Mouse (Mus musculus) hindbrain, embryonic 12.5 days (tissue): ENCODE data around the gene Stoml2. TPM values are rescaled to one million over a fixed set of nuclear protein-coding genes. Genes with fewer than 3 reads are reported as not detected.

Experiments used
- ATAC-seq: fragments of 200-750 bp; cut with Nextera tagmentation; 2 replicates; pipeline ENCODE4 v1.8.0; 2017; ENCODE audit warnings: moderate TSS enrichment; ENCODE audit not compliant: low FRiP score
- H3K27ac ChIP-seq: fragments of 300-500 bp; sonication (generic); 2 replicates; pipeline ENCODE4 v1.5.1; 2016; ENCODE audit warnings: mild to moderate bottlenecking
- H3K27me3 ChIP-seq: fragments of 300-500 bp; sonication (generic); 2 replicates; pipeline ENCODE4 v1.6.1; 2016; ENCODE audit warnings: mild to moderate bottlenecking
- H3K36me3 ChIP-seq: fragments of 300-500 bp; sonication (generic); 2 replicates; pipeline ENCODE4 v1.6.1; 2016; ENCODE audit warnings: mild to moderate bottlenecking
- H3K4me1 ChIP-seq: fragments of 300-500 bp; sonication (generic); 2 replicates; pipeline ENCODE4 v1.6.1; 2016
- H3K4me2 ChIP-seq: fragments of 300-500 bp; sonication (generic); replicated peaks from 2 replicates; pipeline ENCODE4 v1.6.1; 2016; ENCODE audit warnings: mild to moderate bottlenecking
- H3K4me3 ChIP-seq: fragments of 300-500 bp; sonication (generic); 2 replicates; pipeline ENCODE4 v1.5.1; 2016; ENCODE audit warnings: mild to moderate bottlenecking
- H3K9ac ChIP-seq: fragments of 300-500 bp; sonication (generic); 2 replicates; pipeline ENCODE4 v1.6.1; 2016; ENCODE audit warnings: mild to moderate bottlenecking, moderate library complexity
- H3K9me3 ChIP-seq: fragments of 300-500 bp; sonication (generic); replicated peaks from 2 replicates; pipeline ENCODE4 v1.6.1; 2016; ENCODE audit warnings: mild to moderate bottlenecking
- WGBS: fragments of 180-500 bp; shearing (Covaris S2); methylation state at CpG from one replicate; pipeline ENCODE4 v1.1.7; 2016; 5-methylcytosine and 5-hydroxymethylcytosine counted together
- polyA plus RNA-seq: library from polyadenylated mRNA; unstranded; fragments of >200 nt; fragmentation: Nextera tagmentation; extraction: Ambion mirVana; gene quantifications from 2 replicates; pipeline ENCODE4 v1.2.1, GENCODE M21; 2016

Stoml2 gene
- polyA plus RNA-seq, 1 experiment from 2014 or later: 249 TPM

DNA sequence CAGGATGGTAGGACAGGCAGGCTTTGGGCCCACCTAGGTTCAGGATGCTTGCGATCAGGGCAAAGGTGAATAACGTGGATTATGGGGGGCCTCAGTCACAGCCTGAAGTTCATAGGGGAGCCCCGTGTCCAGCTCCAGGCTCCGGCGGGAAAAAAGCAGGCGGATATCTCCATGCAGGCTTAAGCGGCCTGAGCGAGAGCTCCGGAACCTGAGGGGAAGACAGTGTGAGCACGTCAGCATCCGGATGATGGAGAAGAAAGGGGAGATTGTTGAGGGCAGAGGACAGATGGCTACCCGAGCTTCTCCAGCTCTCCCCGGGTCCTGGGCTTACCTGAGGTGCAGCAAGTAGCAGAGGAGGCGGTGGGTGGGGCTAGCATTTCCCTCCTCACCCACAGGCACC lies 2.0 kb upstream of the Stoml2 start:
- WGBS: 88% methylated on average over 14 of the region's 14 CpGs
- H3K4me3 ChIP-seq: no peak overlapping the region
- H3K4me2 ChIP-seq: no peak overlapping the region
- no peak overlapping the region for H3K27ac ChIP-seq
- no peak overlapping the region for H3K9ac ChIP-seq
- H3K9me3 ChIP-seq: no peaks in the 10 kb centered on the region
- peaks cover 61% of the 10 kb centered on the region for H3K36me3 ChIP-seq
- H3K4me1 ChIP-seq: peaks cover 33% of the 10 kb centered on the region
- no peak for ATAC-seq
- no peaks in the 10 kb centered on the region for H3K27me3 ChIP-seq

GRCm38 (mm10) chr4:43032501-43032900 lies 991 bp upstream of the Stoml2 start:
- 100% methylated on average over 1 of the region's 1 CpGs for WGBS
- peaks cover 27% of the 10 kb centered on the region for H3K4me1 ChIP-seq
- H3K9ac ChIP-seq: no peak overlapping the region
- H3K9me3 ChIP-seq: no peaks in the 10 kb centered on the region
- H3K4me2 ChIP-seq: no peak overlapping the region
- H3K36me3 ChIP-seq: peaks cover 70% of the 10 kb centered on the region
- no peak for ATAC-seq
- peak overlapping the region; percentile 92 for H3K27ac ChIP-seq
- H3K27me3 ChIP-seq: no peaks in the 10 kb centered on the region
- no peak overlapping the region for H3K4me3 ChIP-seq

GRCm38 (mm10) chr4:43030780-43031230 lies 705 bp downstream of the Stoml2 start:
- peak overlapping the region; percentile 73 for H3K4me3 ChIP-seq
- no peaks in the 10 kb centered on the region for H3K9me3 ChIP-seq
- peak; percentile 12 for ATAC-seq
- peaks cover 67% of the 10 kb centered on the region for H3K36me3 ChIP-seq
- H3K4me2 ChIP-seq: peak overlapping the region; percentile 84
- WGBS: 2% methylated on average over 28 of the region's 28 CpGs
- H3K27ac ChIP-seq: peak overlapping the region; percentile 92
- no peaks in the 10 kb centered on the region for H3K27me3 ChIP-seq
- peak overlapping the region; percentile 92 for H3K9ac ChIP-seq
- H3K4me1 ChIP-seq: peaks cover 22% of the 10 kb centered on the region

GRCm38 (mm10) chr4:43030352-43030751 lies 1.2 kb downstream of the Stoml2 start:
- WGBS: 75% methylated on average over 9 of the region's 9 CpGs
- Histone ChIP-seq H3K27me3 (no peaks in the 10 kb centered on the region), H3K4me1 (peaks cover 22% of the 10 kb centered on the region), H3K9ac (peak overlapping the region; percentile 92), H3K36me3 (peaks cover 63% of the 10 kb centered on the region), H3K27ac (peak overlapping the region; percentile 92), H3K9me3 (no peaks in the 10 kb centered on the region), H3K4me3 (peak overlapping the region; percentile 73), H3K4me2 (peak overlapping the region; percentile 84)
- no peak for ATAC-seq

DNA sequence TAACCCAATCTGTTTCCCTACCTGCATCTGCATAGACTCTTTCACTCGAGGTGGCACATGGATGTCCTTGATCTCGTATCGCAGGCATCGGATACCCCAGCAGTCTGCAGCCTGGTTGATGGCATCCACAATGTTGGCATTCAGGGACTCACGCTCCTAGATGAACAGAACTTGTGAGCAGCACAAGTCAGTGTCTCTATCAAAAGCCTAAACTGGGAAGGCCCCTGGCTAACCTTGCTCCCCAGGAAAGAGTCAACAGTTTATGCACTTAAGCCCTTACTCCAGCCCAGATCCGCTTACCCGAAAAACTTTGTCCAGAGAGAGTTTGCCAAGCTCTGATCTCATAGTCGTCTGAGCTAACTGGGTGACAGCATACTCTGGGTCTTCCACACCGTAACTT lies 1.8 kb downstream of the Stoml2 start:
- H3K36me3 ChIP-seq: peaks cover 58% of the 10 kb centered on the region
- peak overlapping the region; percentile 84; the same call in 1 of the 2 replicates for H3K4me2 ChIP-seq
- 92% methylated on average over 9 of the region's 9 CpGs for WGBS
- H3K4me1 ChIP-seq: peaks cover 27% of the 10 kb centered on the region
- H3K27me3 ChIP-seq: no peaks in the 10 kb centered on the region
- H3K9ac ChIP-seq: 0 out of 2 replicates have a peak overlapping the region, but pooled peaks have one; percentile 4
- ATAC-seq: no peak
- no peaks in the 10 kb centered on the region for H3K9me3 ChIP-seq
- peak overlapping the region; percentile 73; the same call in 1 of the 2 replicates for H3K4me3 ChIP-seq
- H3K27ac ChIP-seq: no peak overlapping the region

DNA sequence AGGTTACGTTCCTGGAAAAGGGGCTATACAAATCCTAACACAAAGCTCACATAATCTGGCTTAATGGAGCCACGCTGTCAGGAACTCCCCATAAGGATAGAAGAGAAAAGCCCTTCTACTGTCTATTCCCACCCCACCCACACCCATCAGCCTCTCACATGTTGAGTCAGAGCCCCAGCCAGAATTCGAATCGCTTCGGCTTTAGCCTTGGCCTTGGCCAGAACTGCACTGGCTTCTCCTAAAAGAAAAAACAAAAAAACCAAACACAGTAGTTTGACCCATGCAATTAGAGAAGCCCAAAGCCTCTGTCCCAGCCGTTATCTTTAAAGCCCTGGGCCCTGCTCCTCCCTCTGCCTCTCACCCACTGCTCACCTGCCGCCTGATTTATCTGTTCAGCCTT lies 2.4 kb downstream of the Stoml2 start:
- H3K36me3 ChIP-seq: peaks cover 51% of the 10 kb centered on the region
- no peak for ATAC-seq
- H3K9me3 ChIP-seq: no peaks in the 10 kb centered on the region
- H3K27me3 ChIP-seq: no peaks in the 10 kb centered on the region
- H3K9ac ChIP-seq: no peak overlapping the region
- no peak overlapping the region for H3K27ac ChIP-seq
- WGBS: 95% methylated on average over 7 of the region's 7 CpGs
- peaks cover 32% of the 10 kb centered on the region for H3K4me1 ChIP-seq
- no peak overlapping the region for H3K4me2 ChIP-seq
- no peak overlapping the region for H3K4me3 ChIP-seq

- H3K27me3 ChIP-seq: no peaks in the 10 kb centered on the region
- peaks cover 69% of the 10 kb centered on the region for H3K36me3 ChIP-seq
- H3K4me3 ChIP-seq: peak within 1 kb of the TSS; percentile 64
- no peaks in the 10 kb centered on the region for H3K9me3 ChIP-seq
- peaks cover 20% of the 10 kb centered on the region for H3K4me1 ChIP-seq
- peak; percentile 91 for ATAC-seq
- H3K4me2 ChIP-seq: peak within 1 kb of the TSS; percentile 75
- WGBS: 9% methylated on average over 42 of the region's 42 CpGs
- peak within 1 kb of the TSS; percentile 70 for H3K9ac ChIP-seq
- peak within 1 kb of the TSS; percentile 89 for H3K27ac ChIP-seq
Observed at GRCm38 (mm10) chr4:43025084-43025960, 6.2 kb downstream of the Stoml2 start, which contains the start of gene Pigo. Pigo (minus strand) TSS chr4:43025819.

DNA sequence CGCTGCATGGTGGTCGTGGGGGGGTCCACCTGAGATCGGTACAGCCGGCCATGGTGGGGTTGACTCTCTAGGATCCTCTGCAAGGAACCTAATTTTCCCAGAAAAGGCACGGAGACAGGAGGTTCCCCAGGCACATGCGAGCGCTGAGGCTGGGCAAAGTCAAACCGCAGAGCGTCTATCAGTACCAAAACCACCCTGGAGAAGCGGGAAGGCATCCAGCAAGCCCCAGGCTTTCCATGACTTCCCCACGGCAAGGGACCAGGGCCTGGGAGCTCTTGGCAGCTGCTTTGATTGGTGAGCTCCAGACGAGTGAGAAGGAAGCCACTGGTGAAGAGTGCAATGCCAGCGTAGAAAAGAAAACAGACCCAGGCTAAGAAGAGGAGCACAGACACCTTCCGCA lies 6.8 kb downstream of the Stoml2 start:
- ATAC-seq: no peak
- Histone ChIP-seq H3K9ac (peak overlapping the region; percentile 70), H3K4me2 (peak overlapping the region; percentile 75), H3K4me1 (peaks cover 13% of the 10 kb centered on the region), H3K27me3 (no peaks in the 10 kb centered on the region), H3K36me3 (peaks cover 72% of the 10 kb centered on the region), H3K9me3 (no peaks in the 10 kb centered on the region), H3K27ac (peak overlapping the region; percentile 89), H3K4me3 (peak overlapping the region; percentile 64)
- 80% methylated on average over 14 of the region's 14 CpGs for WGBS

GRCm38 (mm10) chr4:43021341-43021740 lies 10.2 kb downstream of the Stoml2 start:
- H3K27ac ChIP-seq: no peak overlapping the region
- no peak overlapping the region for H3K9ac ChIP-seq
- ATAC-seq: no peak
- H3K4me2 ChIP-seq: no peak overlapping the region
- H3K9me3 ChIP-seq: no peaks in the 10 kb centered on the region
- 74% methylated on average over 17 of the region's 17 CpGs for WGBS
- H3K4me1 ChIP-seq: peaks cover 13% of the 10 kb centered on the region
- H3K27me3 ChIP-seq: no peaks in the 10 kb centered on the region
- no peak overlapping the region for H3K4me3 ChIP-seq
- H3K36me3 ChIP-seq: peaks cover 65% of the 10 kb centered on the region

- ATAC-seq: no peak
- H3K9me3 ChIP-seq: no peaks in the 10 kb centered on the region
- 79% methylated on average over 16 of the region's 16 CpGs for whole genome bisulfite sequencing
- no peaks in the 10 kb centered on the region for H3K27me3 ChIP-seq
- peaks cover 65% of the 10 kb centered on the region for H3K36me3 ChIP-seq
- H3K27ac ChIP-seq: no peak overlapping the region
- H3K4me1 ChIP-seq: peaks cover 13% of the 10 kb centered on the region
- H3K4me2 ChIP-seq: no peak overlapping the region
- no peak overlapping the region for H3K4me3 ChIP-seq
- H3K9ac ChIP-seq: no peak overlapping the region
Observed at GRCm38 (mm10) chr4:43020876-43021275, 10.6 kb downstream of the Stoml2 start.

DNA sequence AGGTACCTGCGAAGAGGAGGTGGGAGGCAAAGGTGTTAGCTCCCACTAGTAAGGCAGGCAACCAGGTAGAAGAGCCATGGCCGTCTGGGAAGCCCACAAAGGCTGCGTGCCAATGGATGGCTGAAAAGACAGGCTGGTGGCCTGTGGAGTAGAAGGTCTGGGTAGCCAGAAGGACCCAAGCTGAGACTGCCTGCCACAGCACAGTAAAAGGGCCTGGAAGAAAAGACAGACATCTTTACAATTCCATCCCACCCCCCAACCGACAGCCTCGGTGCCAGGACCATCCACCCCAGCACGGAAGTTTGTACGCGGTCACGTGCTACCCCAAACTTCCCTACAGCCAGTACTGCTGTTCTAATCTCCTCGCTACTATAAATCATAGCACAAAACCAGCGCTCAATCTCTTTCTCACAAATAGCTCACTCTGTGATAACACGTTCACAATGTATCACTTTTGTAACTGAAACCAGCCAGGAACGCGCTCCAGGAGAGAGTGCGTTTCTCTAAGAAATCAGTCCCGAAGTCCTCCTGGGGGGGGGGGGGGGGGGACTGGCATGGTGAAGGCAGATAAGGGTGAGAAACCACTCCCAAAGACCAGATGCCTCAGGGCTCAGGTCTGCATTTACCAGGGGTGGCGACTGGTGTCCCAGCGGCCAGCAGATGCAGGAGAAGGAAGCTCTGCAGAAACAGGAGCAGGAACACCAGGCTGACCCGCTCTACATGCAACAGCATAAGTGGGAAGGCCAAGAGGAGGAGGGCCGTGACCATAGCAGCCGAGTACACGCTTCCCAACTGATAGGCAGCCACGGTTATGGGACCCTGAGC lies 11.7 kb downstream of the Stoml2 start:
- WGBS: 96% methylated on average over 23 of the region's 23 CpGs
- no peak overlapping the region for H3K9ac ChIP-seq

GRCm38 (mm10) chr4:43019176-43019575 lies 12.3 kb downstream of the Stoml2 start:
- no peak overlapping the region for H3K4me2 ChIP-seq
- ATAC-seq: no peak
- no peak overlapping the region for H3K9ac ChIP-seq
- no peaks in the 10 kb centered on the region for H3K9me3 ChIP-seq
- peaks cover 3% of the 10 kb centered on the region; the same call in 1 of the 2 replicates for H3K4me1 ChIP-seq
- H3K4me3 ChIP-seq: no peak overlapping the region
- no peak overlapping the region for H3K27ac ChIP-seq
- H3K27me3 ChIP-seq: no peaks in the 10 kb centered on the region
- H3K36me3 ChIP-seq: peaks cover 68% of the 10 kb centered on the region
- WGBS: 92% methylated on average over 10 of the region's 10 CpGs

More for the DNA sequence above, 11.7 kb downstream of the Stoml2 start:
- no peak overlapping the region for H3K27ac ChIP-seq
- H3K4me1 ChIP-seq: peaks cover 9% of the 10 kb centered on the region
- H3K36me3 ChIP-seq: peaks cover 68% of the 10 kb centered on the region
- no peak overlapping the region for H3K4me3 ChIP-seq
- no peak for ATAC-seq
- H3K27me3 ChIP-seq: no peaks in the 10 kb centered on the region
- no peak overlapping the region for H3K4me2 ChIP-seq
- H3K9me3 ChIP-seq: no peaks in the 10 kb centered on the region
